Mouse (Mus musculus) cerebellum, adult 2 months (tissue): ENCODE measurements around the gene Wfdc3.

Source experiments
- CTCF ChIP-seq: fragments of 200-500 bp; IDR thresholded peaks from 2 replicates; pipeline ENCODE4 v1.5.1; 2011; ENCODE audit warnings: low read depth, mild to moderate bottlenecking, control low read depth, low read length, moderate library complexity, borderline replicate concordance; ENCODE audit not compliant: insufficient read depth
- POLR2A ChIP-seq: fragments of 200-500 bp; IDR thresholded peaks from 2 replicates; pipeline ENCODE4 v1.6.1; 2011; ENCODE audit warnings: low read length, control low read depth, borderline replicate concordance; ENCODE audit not compliant: insufficient read depth

DNA sequence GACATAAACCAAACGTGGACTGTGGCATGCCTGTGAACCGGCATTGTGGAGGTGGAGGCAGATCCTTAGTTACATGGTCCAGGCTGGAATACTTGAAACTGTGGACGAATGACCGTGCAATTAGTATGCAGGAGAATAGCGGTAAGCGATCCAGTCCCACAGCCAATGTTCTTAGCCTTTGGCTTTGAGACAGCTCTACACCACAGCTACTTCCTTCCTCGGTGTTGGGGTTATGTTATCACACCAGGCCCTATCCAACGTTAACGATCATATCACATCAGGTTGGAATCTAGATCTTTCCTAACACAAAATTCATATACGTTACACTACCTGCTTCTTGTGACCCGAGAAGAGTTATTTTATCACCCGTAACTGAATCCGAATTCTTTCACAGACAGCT, 744 bp downstream of the Wfdc3 start:
- TF ChIP-seq CTCF (no peak), POLR2A (no peak)
